Comparison of ENCODE assay signal across 8 mouse cellular contexts in the genomic region with DNA sequence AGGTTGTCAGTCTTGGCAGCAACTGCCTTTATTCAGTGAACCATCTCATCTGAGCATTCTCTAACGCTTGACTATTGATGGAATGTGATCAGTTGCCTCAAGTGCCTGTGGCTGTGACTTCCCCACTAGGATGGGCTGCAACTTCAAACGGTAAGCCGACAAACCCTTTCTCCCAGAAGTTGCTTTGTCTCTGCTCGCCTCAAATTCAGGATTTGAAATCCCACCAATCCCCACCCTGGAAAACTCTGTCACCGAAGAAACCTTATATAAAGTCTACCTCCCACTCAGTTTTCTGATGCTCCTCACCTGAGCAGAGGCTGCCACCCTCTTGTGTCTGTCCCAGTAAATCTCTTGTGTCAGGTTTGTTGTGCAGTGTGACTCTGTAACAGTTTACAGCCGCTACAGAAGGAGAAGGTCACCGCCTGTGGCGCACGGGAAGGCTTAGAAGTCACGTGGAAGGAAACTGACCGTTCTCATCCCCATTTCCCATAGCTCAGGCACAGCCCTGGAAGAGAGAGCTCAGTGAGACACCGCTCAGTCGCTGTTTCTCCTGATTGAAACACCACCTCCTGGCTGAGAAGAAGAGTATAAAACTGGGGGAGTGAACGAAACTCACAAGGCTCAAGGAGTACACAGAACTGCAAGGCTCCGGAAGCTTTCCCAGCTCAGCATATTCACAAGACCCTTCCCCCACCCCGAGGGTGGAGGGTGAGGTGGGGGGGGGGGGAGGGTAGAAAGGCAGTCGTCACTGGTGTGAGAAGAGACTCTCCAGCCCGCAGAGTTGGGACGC. TPM values are rescaled to one million over a fixed set of nuclear protein-coding genes. Genes with fewer than 3 reads are reported as not detected.
DNase-seq lines count a peak whose midpoint lies in the region; ATAC-seq lines count a peak whose summit lies in the region.

No protein-coding gene starts in this region.

- no peak overlapping the region for H3K9ac ChIP-seq in lung, embryonic 15.5 days
- peak overlapping the region; percentile 18; the same call in 1 of the 2 replicates for H3K9ac ChIP-seq in forebrain, embryonic 11.5 days (ENCODE audit: low read length)
- no peak overlapping the region for H3K9ac ChIP-seq in limb, embryonic 11.5 days (ENCODE audit: low read length)
- H3K9ac ChIP-seq in stomach, embryonic 15.5 days = no peak overlapping the region

- H3K27me3 ChIP-seq in lung, embryonic 15.5 days = no peaks in the 10 kb centered on the region
- no peaks in the 10 kb centered on the region for H3K27me3 ChIP-seq in forebrain, embryonic 11.5 days (ENCODE audit: control insufficient read depth, insufficient read depth, low read length)
- no peaks in the 10 kb centered on the region for H3K27me3 ChIP-seq in limb, embryonic 11.5 days (ENCODE audit: control insufficient read depth, insufficient read depth, low read length)
- no peaks in the 10 kb centered on the region for H3K27me3 ChIP-seq in stomach, embryonic 15.5 days (replicated peaks)

- H3K36me3 ChIP-seq in lung, embryonic 15.5 days = no peaks in the 10 kb centered on the region
- no peaks in the 10 kb centered on the region for H3K36me3 ChIP-seq in forebrain, embryonic 11.5 days (ENCODE audit: control insufficient read depth, insufficient read depth, low read length)
- H3K36me3 ChIP-seq in limb, embryonic 11.5 days (ENCODE audit: control insufficient read depth, insufficient read depth, low read length) = no peaks in the 10 kb centered on the region
- no peaks in the 10 kb centered on the region for H3K36me3 ChIP-seq in stomach, embryonic 15.5 days

- H3K4me3 ChIP-seq in lung, embryonic 15.5 days = no peak overlapping the region
- H3K4me3 ChIP-seq in forebrain, embryonic 11.5 days (ENCODE audit: low read depth, low read length) = peak overlapping the region; percentile 2; the same call in 1 of the 2 replicates
- no peak overlapping the region for H3K4me3 ChIP-seq in limb, embryonic 11.5 days (ENCODE audit: low read depth, low read length)
- no peak overlapping the region for H3K4me3 ChIP-seq in stomach, embryonic 15.5 days (replicated peaks)

- H3K27ac ChIP-seq in lung, embryonic 15.5 days = no peak overlapping the region
- no peak overlapping the region for H3K27ac ChIP-seq in forebrain, embryonic 11.5 days (ENCODE audit: low read depth, low read length)
- H3K27ac ChIP-seq in limb, embryonic 11.5 days (replicated peaks; ENCODE audit: low read depth, low read length) = no peak overlapping the region
- H3K27ac ChIP-seq in stomach, embryonic 15.5 days = no peak overlapping the region

- H3K4me2 ChIP-seq in lung, embryonic 15.5 days = peak overlapping the region; percentile 26; the same call in 1 of the 2 replicates
- H3K4me2 ChIP-seq in forebrain, embryonic 11.5 days (ENCODE audit: low read depth, low read length, severe bottlenecking) = peak overlapping the region; percentile 22; the same call in 1 of the 2 replicates
- peak overlapping the region; percentile 36 for H3K4me2 ChIP-seq in limb, embryonic 11.5 days (ENCODE audit: low read depth, severe bottlenecking)
- peak overlapping the region; percentile 38 for H3K4me2 ChIP-seq in stomach, embryonic 15.5 days

- WGBS in lung, embryonic 15.5 days = 7% methylated on average over 19 of the region's 19 CpGs
- WGBS in forebrain, embryonic 11.5 days = 8% methylated on average over 19 of the region's 19 CpGs
- WGBS in limb, embryonic 11.5 days = 5% methylated on average over 18 of the region's 19 CpGs
- WGBS in stomach, embryonic 15.5 days = 9% methylated on average over 19 of the region's 19 CpGs

- no peaks in the 10 kb centered on the region for H3K4me1 ChIP-seq in lung, embryonic 15.5 days
- H3K4me1 ChIP-seq in forebrain, embryonic 11.5 days (replicated peaks; ENCODE audit: control insufficient read depth, insufficient read depth, low read length) = no peaks in the 10 kb centered on the region
- H3K4me1 ChIP-seq in limb, embryonic 11.5 days (ENCODE audit: control insufficient read depth, insufficient read depth, low read length) = 0 out of 2 replicates have a peak, but pooled peaks cover 3% of the 10 kb centered on the region
- H3K4me1 ChIP-seq in stomach, embryonic 15.5 days = no peaks in the 10 kb centered on the region

- no peak for ATAC-seq in lung, embryonic 15.5 days (ENCODE audit: borderline replicate concordance, extremely low read depth, low FRiP score, low TSS enrichment)
- ATAC-seq in forebrain, embryonic 11.5 days (replicated peaks; ENCODE audit: low FRiP score) = peak; percentile 60
- peak; percentile 47; the same call in 1 of the 2 replicates for ATAC-seq in limb, embryonic 11.5 days (ENCODE audit: insufficient number of reproducible peaks, low FRiP score, low TSS enrichment, low read depth)
- no peak for ATAC-seq in stomach, embryonic 15.5 days (ENCODE audit: insufficient read depth, low FRiP score, low read depth)

- DNase-seq in lung, postnatal 36 days = no peak
- DNase-seq in forebrain, embryonic 11.5 days (ENCODE audit: low spot score) = peak; percentile 57
- DNase-seq in limb, embryonic 11.5 days (ENCODE audit: low spot score) = peak; percentile 54
- no peak for DNase-seq in frontal cortex, postnatal 36 days (ENCODE audit: low spot score in 2 of 2)
- DNase-seq in spleen, postnatal 4 days (ENCODE audit: low spot score in 2 of 2) = no peak
- no peak for DNase-seq in cerebellum, adult 11-12 months

- H3K9me3 ChIP-seq in lung, embryonic 15.5 days = no peaks in the 10 kb centered on the region
- no peaks in the 10 kb centered on the region for H3K9me3 ChIP-seq in forebrain, embryonic 11.5 days (ENCODE audit: control insufficient read depth, low read length)
- no peaks in the 10 kb centered on the region for H3K9me3 ChIP-seq in limb, embryonic 11.5 days (ENCODE audit: control insufficient read depth, low read length)
- no peaks in the 10 kb centered on the region for H3K9me3 ChIP-seq in stomach, embryonic 15.5 days

RNA-seq across cellular contexts. Expression of a gene that starts 27.9 kb away (rescaled TPM):
- polyA plus RNA-seq in lung, embryonic 15.5 days (2015; fragmentation: Nextera tagmentation; extraction: Ambion mirVana) = 0.10 TPM in 1 of 2 replicates, not detected in the other
- polyA plus RNA-seq in forebrain, embryonic 11.5 days (2014; fragmentation: Nextera tagmentation; extraction: Ambion mirVana) = not detected in 2 replicates
- not detected in 2 replicates for polyA plus RNA-seq in limb, embryonic 11.5 days (2014; fragmentation: Nextera tagmentation; extraction: Ambion mirVana)
- polyA plus RNA-seq in stomach, embryonic 15.5 days (2015; fragmentation: Nextera tagmentation; extraction: Ambion mirVana) = 0.41 and 0.48 TPM in 2 replicates

RNA-seq across cellular contexts. Expression of a gene that starts 50.5 kb away (rescaled TPM):
- 0.30 TPM in 1 of 2 replicates, not detected in the other for polyA plus RNA-seq in lung, embryonic 15.5 days (2015; fragmentation: Nextera tagmentation; extraction: Ambion mirVana)
- 0.40 and 0.44 TPM in 2 replicates for polyA plus RNA-seq in forebrain, embryonic 11.5 days (2014; fragmentation: Nextera tagmentation; extraction: Ambion mirVana)
- 0.25 and 0.52 TPM in 2 replicates for polyA plus RNA-seq in limb, embryonic 11.5 days (2014; fragmentation: Nextera tagmentation; extraction: Ambion mirVana)
- 0.36 and 0.43 TPM in 2 replicates for polyA plus RNA-seq in stomach, embryonic 15.5 days (2015; fragmentation: Nextera tagmentation; extraction: Ambion mirVana)

Comparison
In these comparisons a context has a peak if more than half of its experiments do, and no peak if none do; other contexts are left out.
1. ATAC-seq: peak in forebrain, embryonic 11.5 days (single experiment) and limb, embryonic 11.5 days (single experiment); none in lung, embryonic 15.5 days (single experiment) and stomach, embryonic 15.5 days (single experiment).
2. DNase-seq: peak in forebrain, embryonic 11.5 days (single experiment) and limb, embryonic 11.5 days (single experiment); none in lung, postnatal 36 days (single experiment), frontal cortex, postnatal 36 days (0 of 2), spleen, postnatal 4 days (0 of 2) and cerebellum, adult 11-12 months (single experiment).
3. Peak in every context shown above with its lines, with median percentiles within 50 percentile points of each other: H3K4me2 ChIP-seq.